ENCODE assay signal across 10 mouse cellular contexts in the genomic region with DNA sequence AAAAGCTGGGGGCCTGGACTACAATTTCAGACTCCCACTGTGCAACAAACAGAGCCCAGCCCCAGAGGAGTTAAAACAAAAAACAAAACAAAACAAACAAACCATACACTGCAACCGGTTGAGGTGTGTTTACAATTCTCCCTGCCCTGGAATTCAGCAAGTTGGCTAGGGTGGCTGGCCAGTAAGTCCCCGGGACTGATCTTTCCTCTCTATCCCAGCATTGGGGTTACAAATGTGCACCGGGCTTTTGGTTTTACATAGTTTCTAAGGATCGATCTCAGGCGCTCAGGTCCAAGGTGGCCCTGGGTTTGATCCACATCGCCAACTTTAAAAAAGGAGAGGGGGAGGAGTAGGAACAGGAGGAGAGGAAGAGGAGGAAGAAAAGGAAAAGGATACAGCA. TPM values are rescaled to one million over a fixed set of nuclear protein-coding genes. Genes with fewer than 3 reads are reported as not detected.
DNase-seq lines count a peak whose midpoint lies in the region; ATAC-seq and TF ChIP-seq lines count a peak whose summit lies in the region.
"Had no signal": no experiment of that assay in that cellular context is flagged by ENCODE, and none has a peak within 500 bp of the region (broad histone marks: within the 10 kb centered on the region; RNA-seq: fewer than 3 reads in every experiment).

No protein-coding gene starts in this region.

- no peak overlapping the region for H3K9ac ChIP-seq in heart, embryonic 14.5 days (ENCODE audit: low read length)
- H3K9ac ChIP-seq in hindbrain, postnatal 0 days (replicated peaks; ENCODE audit: low read length), result no peak overlapping the region

- H3K36me3 ChIP-seq in heart, embryonic 14.5 days (ENCODE audit: control insufficient read depth, insufficient read depth, low read length), result no peaks in the 10 kb centered on the region
- H3K36me3 ChIP-seq in hindbrain, postnatal 0 days (ENCODE audit: insufficient read depth, low read length), result no peaks in the 10 kb centered on the region
- H3K36me3 ChIP-seq in midbrain, embryonic 10.5 days, result no peaks in the 10 kb centered on the region
- H3K36me3 ChIP-seq: G1E had no signal

- no peak for ATAC-seq in heart, embryonic 14.5 days (ENCODE audit: insufficient number of reproducible peaks, insufficient read depth, low FRiP score, low read depth)
- no peak for ATAC-seq in hindbrain, postnatal 0 days

- no peaks in the 10 kb centered on the region for H3K27me3 ChIP-seq in heart, embryonic 14.5 days (ENCODE audit: control insufficient read depth, insufficient read depth, low read length)
- no peaks in the 10 kb centered on the region for H3K27me3 ChIP-seq in hindbrain, postnatal 0 days (ENCODE audit: insufficient read depth, low read length)
- H3K27me3 ChIP-seq in midbrain, embryonic 10.5 days (ENCODE audit: low read depth, poor library complexity, severe bottlenecking), result peaks cover 16% of the 10 kb centered on the region; the same call in 1 of the 2 replicates

- H3K4me1 ChIP-seq in heart, embryonic 14.5 days (ENCODE audit: control insufficient read depth in 2 of 2, insufficient read depth in 2 of 2, low read length in 2 of 2), result 0 out of 4 replicates have a peak, but pooled peaks cover 0 to 5% of the 10 kb centered on the region in 2 experiments
- H3K4me1 ChIP-seq in hindbrain, postnatal 0 days (ENCODE audit: insufficient read depth, low read length), result no peaks in the 10 kb centered on the region
- H3K4me1 ChIP-seq in midbrain, embryonic 10.5 days, result peaks cover 20% of the 10 kb centered on the region

- 31% methylated on average over 6 of the region's 6 CpGs for WGBS in heart, embryonic 14.5 days
- 24% methylated on average over 6 of the region's 6 CpGs for WGBS in hindbrain, postnatal 0 days
- 33% methylated on average over 6 of the region's 6 CpGs for WGBS in midbrain, embryonic 10.5 days

- H3K4me2 ChIP-seq in heart, embryonic 14.5 days (ENCODE audit: low read length), result peak overlapping the region; percentile 92
- peak overlapping the region; percentile 75; the same call in 1 of the 2 replicates for H3K4me2 ChIP-seq in hindbrain, postnatal 0 days (ENCODE audit: low read depth, low read length)

- no peak for TF ChIP-seq CTCF in hindbrain, postnatal 0 days (IDR thresholded peaks at IDR 0.05; ENCODE audit: low read depth)

- H3K27ac ChIP-seq in heart, embryonic 14.5 days (replicated peaks in 1 of 2; ENCODE audit: control insufficient read depth in 1 of 2, insufficient read depth in 1 of 2, low read depth in 2 of 2, low read length in 2 of 2), result peak overlapping the region; percentile 28 to 88; a peak in 2 of 4 replicates
- H3K27ac ChIP-seq in hindbrain, postnatal 0 days, result peak overlapping the region; percentile 88; the same call in 1 of the 2 replicates
- H3K27ac ChIP-seq in midbrain, embryonic 10.5 days (replicated peaks), result peak overlapping the region; percentile 95

- no peak for DNase-seq in heart, postnatal 36 days
- DNase-seq in ZHBTc4 (ENCODE audit: low read depth, low spot score), result peak; percentile 3
- DNase-seq in hindbrain, postnatal 0 days (ENCODE audit: low spot score), result no peak
- peak; percentile 12 for DNase-seq in midbrain, embryonic 10.5 days (ENCODE audit: low spot score)
- no peak for DNase-seq in layer of hippocampus, postnatal 14 days (ENCODE audit: low spot score in 2 of 2)
- DNase-seq in left cerebral cortex, postnatal 10 days (ENCODE audit: extremely low spot score in 1 of 2, low spot score in 2 of 2), result no peak
- no peak for DNase-seq in left cerebral cortex, adult 11 months (ENCODE audit: low spot score)

- H3K9me3 ChIP-seq in heart, embryonic 14.5 days (ENCODE audit: control insufficient read depth, low read length), result no peaks in the 10 kb centered on the region
- H3K9me3 ChIP-seq in hindbrain, postnatal 0 days (ENCODE audit: low read length), result no peaks in the 10 kb centered on the region
- H3K9me3 ChIP-seq in midbrain, embryonic 10.5 days (replicated peaks), result no peaks in the 10 kb centered on the region
- H3K9me3 ChIP-seq: G1E had no signal

- no peak overlapping the region for H3K4me3 ChIP-seq in heart, embryonic 14.5 days (ENCODE audit: control insufficient read depth in 1 of 2, insufficient read depth in 1 of 2, low read depth in 1 of 2, low read length in 2 of 2)
- H3K4me3 ChIP-seq in hindbrain, postnatal 0 days (ENCODE audit: low read length), result no peak overlapping the region
- 0 out of 2 replicates have a peak overlapping the region, but pooled peaks have one; percentile 6 for H3K4me3 ChIP-seq in midbrain, embryonic 10.5 days
- H3K4me3 ChIP-seq: myocyte had no signal

- intact Hi-C loops in heart, postnatal 36 days (cut with DNase I), result loop anchor here (2.0 to 5.0 kb wide), 2 partner anchors 21 to 161 kb away; no protein-coding TSS in a partner anchor
- intact Hi-C loops in left cerebral cortex, postnatal 10 days (cut with DNase I), result no loop called here

RNA-seq across cellular contexts. Expression of gene Zfp266, which starts 22.3 kb away (rescaled TPM):
- polyA plus RNA-seq in heart, embryonic 14.5 days (2014; fragmentation: Nextera tagmentation; extraction: Ambion mirVana), result 43.5 and 48.8 TPM in 2 replicates
- 10 to 100 TPM; 24.3 to 27.4 TPM for total RNA-seq in heart, postnatal 36 days (2021)
- 67.5 and 83.3 TPM in 2 replicates for total RNA-seq in hindbrain, postnatal 0 days (2014; rRNA removed)
- polyA plus RNA-seq in hindbrain, postnatal 0 days (2015; fragmentation: Nextera tagmentation; extraction: Ambion mirVana), result 50.9 and 51.4 TPM in 2 replicates
- polyA plus RNA-seq in midbrain, embryonic 10.5 days (2016; fragmentation: Nextera tagmentation; extraction: Ambion mirVana), result 117 and 139 TPM in 2 replicates
- 10 to 100 TPM; 55.8 to 56.1 TPM for total RNA-seq in layer of hippocampus, postnatal 14 days (2021)
- total RNA-seq in left cerebral cortex, postnatal 10 days (2021), result 10 to 100 TPM; 54.4 to 56.7 TPM

RNA-seq across cellular contexts. Expression of gene Zfp846, which starts 37.6 kb away (rescaled TPM):
- polyA plus RNA-seq in heart, embryonic 14.5 days (2014; fragmentation: Nextera tagmentation; extraction: Ambion mirVana), result 11.0 and 11.8 TPM in 2 replicates
- total RNA-seq in heart, postnatal 36 days (2021), result 1 to 10 TPM; 5.7 to 7.0 TPM
- total RNA-seq in hindbrain, postnatal 0 days (2014; rRNA removed), result 16.4 and 17.4 TPM in 2 replicates
- 38.6 and 40.6 TPM in 2 replicates for polyA plus RNA-seq in hindbrain, postnatal 0 days (2015; fragmentation: Nextera tagmentation; extraction: Ambion mirVana)
- 18.9 and 20.2 TPM in 2 replicates for polyA plus RNA-seq in midbrain, embryonic 10.5 days (2016; fragmentation: Nextera tagmentation; extraction: Ambion mirVana)
- 10 to 100 TPM; 20.6 to 22.8 TPM for total RNA-seq in layer of hippocampus, postnatal 14 days (2021)
- total RNA-seq in left cerebral cortex, postnatal 10 days (2021), result 10 to 100 TPM; 33.9 to 35.9 TPM

RNA-seq across cellular contexts. Expression of gene Zfp426, which starts 51.0 kb away (rescaled TPM):
- 13.4 and 15.7 TPM in 2 replicates for polyA plus RNA-seq in heart, embryonic 14.5 days (2014; fragmentation: Nextera tagmentation; extraction: Ambion mirVana)
- total RNA-seq in heart, postnatal 36 days (2021), result 10 to 100 TPM in 1 of 2 experiments, 1 to 10 TPM in 1; 9.7 to 10.2 TPM
- total RNA-seq in hindbrain, postnatal 0 days (2014; rRNA removed), result 48.3 and 57.1 TPM in 2 replicates
- polyA plus RNA-seq in hindbrain, postnatal 0 days (2015; fragmentation: Nextera tagmentation; extraction: Ambion mirVana), result 22.1 and 23.3 TPM in 2 replicates
- 27.3 and 31.3 TPM in 2 replicates for polyA plus RNA-seq in midbrain, embryonic 10.5 days (2016; fragmentation: Nextera tagmentation; extraction: Ambion mirVana)
- 10 to 100 TPM; 31.7 to 34.5 TPM for total RNA-seq in layer of hippocampus, postnatal 14 days (2021)
- 10 to 100 TPM; 30.0 to 33.5 TPM for total RNA-seq in left cerebral cortex, postnatal 10 days (2021)

Comparison
In these comparisons a context has a peak if more than half of its experiments do, and no peak if none do; other contexts are left out.
1. DNase-seq: peak in ZHBTc4 (single experiment) and midbrain, embryonic 10.5 days (single experiment); none in heart, postnatal 36 days (0 of 2), hindbrain, postnatal 0 days (single experiment), layer of hippocampus, postnatal 14 days (0 of 2), left cerebral cortex, postnatal 10 days (0 of 2) and left cerebral cortex, adult 11 months (single experiment).
2. Peak in every context shown above with its lines, with median percentiles within 50 percentile points of each other: H3K27ac ChIP-seq.